In the genomic region with DNA sequence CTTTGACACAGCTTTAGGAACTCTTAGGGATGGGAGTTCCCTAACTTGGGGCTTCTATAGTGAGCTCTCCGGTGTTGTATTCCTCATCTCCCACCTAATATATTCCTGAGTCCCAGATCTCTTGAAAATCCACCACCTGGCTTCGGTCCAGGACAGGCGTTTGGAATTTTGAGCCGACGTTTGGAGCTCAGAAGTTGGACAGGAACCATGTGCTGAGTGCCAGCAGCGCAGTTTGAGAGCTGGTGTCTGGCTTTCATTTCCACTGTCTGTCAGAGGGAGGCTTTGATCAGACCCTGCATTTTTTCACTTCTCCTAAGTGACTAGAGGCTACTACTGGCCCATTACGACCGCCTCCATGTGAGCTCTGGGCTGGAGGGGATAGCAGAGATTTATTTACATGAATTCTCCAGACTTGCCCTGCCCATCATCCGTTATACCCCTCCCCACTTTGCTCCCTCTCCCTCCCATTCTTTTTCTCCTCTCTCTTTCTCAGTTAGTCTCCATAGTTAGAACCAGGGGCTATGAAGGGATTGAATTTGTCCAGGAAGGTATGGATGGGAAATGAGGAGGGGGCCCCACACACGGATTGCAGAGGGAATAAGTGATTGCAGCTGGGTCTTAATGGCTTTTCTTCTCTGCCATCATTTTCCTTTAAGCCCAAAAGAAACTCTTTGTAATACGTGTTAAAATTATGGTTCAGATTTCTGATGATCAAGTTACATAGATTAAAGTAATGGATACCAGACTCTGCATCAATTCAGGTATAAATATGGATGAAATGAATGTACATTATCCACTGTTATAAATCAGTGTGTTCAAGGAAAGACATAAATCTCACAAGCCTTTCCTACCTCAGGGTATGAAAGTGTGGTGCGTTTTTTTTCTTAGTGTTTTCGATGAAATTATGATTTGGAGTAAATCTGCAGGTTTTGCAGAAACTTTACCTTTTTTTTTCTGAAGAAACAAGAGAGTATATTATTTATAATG, we compare ENCODE assay signal across 8 mouse cellular contexts.
DNase-seq lines count a peak whose midpoint lies in the region; ATAC-seq and TF ChIP-seq lines count a peak whose summit lies in the region.

No protein-coding gene starts in this region.

- no peak for TF ChIP-seq CTCF in embryonic fibroblast, embryonic 13.5 days (IDR thresholded peaks at IDR 0.05; ENCODE audit: borderline replicate concordance, insufficient read depth, low read length)
- TF ChIP-seq CTCF in liver, postnatal 0 days (IDR thresholded peaks at IDR 0.05; ENCODE audit: low read depth): no peak

- H3K4me1 ChIP-seq in liver, embryonic 12.5 days: no peaks in the 10 kb centered on the region
- peaks cover 9% of the 10 kb centered on the region; the same call in 1 of the 2 replicates for H3K4me1 ChIP-seq in embryonic fibroblast, embryonic 13.5 days (ENCODE audit: control insufficient read depth, insufficient read depth, low read length)
- peaks cover 23% of the 10 kb centered on the region for H3K4me1 ChIP-seq in heart, embryonic 13.5 days
- H3K4me1 ChIP-seq in stomach, embryonic 15.5 days: no peaks in the 10 kb centered on the region; the same call in 1 of the 2 replicates
- no peaks in the 10 kb centered on the region for H3K4me1 ChIP-seq in liver, postnatal 0 days (ENCODE audit: insufficient read depth)

- no peak overlapping the region for H3K9ac ChIP-seq in liver, embryonic 12.5 days
- H3K9ac ChIP-seq in heart, embryonic 13.5 days: no peak overlapping the region
- no peak overlapping the region for H3K9ac ChIP-seq in stomach, embryonic 15.5 days
- no peak overlapping the region for H3K9ac ChIP-seq in liver, postnatal 0 days (replicated peaks)

- ATAC-seq in liver, embryonic 12.5 days: no peak
- peak; percentile 51 for ATAC-seq in heart, embryonic 13.5 days (ENCODE audit: extremely low read depth, insufficient number of reproducible peaks, low FRiP score, low TSS enrichment)
- ATAC-seq in stomach, embryonic 15.5 days (ENCODE audit: insufficient read depth, low FRiP score, low read depth): peak; percentile 76; the same call in 1 of the 2 replicates
- ATAC-seq in liver, postnatal 0 days: no peak

- no peak for TF ChIP-seq POLR2A in embryonic fibroblast, embryonic 13.5 days (IDR thresholded peaks at IDR 0.05; ENCODE audit: low read depth, low read length)

- H3K27ac ChIP-seq in liver, embryonic 12.5 days: no peak overlapping the region
- peak overlapping the region; percentile 87 for H3K27ac ChIP-seq in embryonic fibroblast, embryonic 13.5 days (ENCODE audit: insufficient read depth, low read length)
- H3K27ac ChIP-seq in heart, embryonic 13.5 days (replicated peaks): peak overlapping the region; percentile 82
- no peak overlapping the region for H3K27ac ChIP-seq in stomach, embryonic 15.5 days
- H3K27ac ChIP-seq in liver, postnatal 0 days (ENCODE audit: low read depth): no peak overlapping the region

- DNase-seq in liver: peak; percentile 52
- peak; percentile 63 for DNase-seq in layer of hippocampus, adult 9-11 months
- peak; percentile 9 for DNase-seq in lung, postnatal 25 days (ENCODE audit: low spot score)
- DNase-seq in liver, postnatal 0 days: no peak

- no peak for TF ChIP-seq EP300 in liver, postnatal 0 days (IDR thresholded peaks at IDR 0.05; ENCODE audit: low read depth)

- H3K27me3 ChIP-seq in liver, embryonic 12.5 days (replicated peaks): no peaks in the 10 kb centered on the region
- no peaks in the 10 kb centered on the region for H3K27me3 ChIP-seq in heart, embryonic 13.5 days (replicated peaks)
- H3K27me3 ChIP-seq in stomach, embryonic 15.5 days (replicated peaks): no peaks in the 10 kb centered on the region
- no peaks in the 10 kb centered on the region for H3K27me3 ChIP-seq in liver, postnatal 0 days (ENCODE audit: insufficient read depth, low read length)

- no peak overlapping the region for H3K4me2 ChIP-seq in liver, embryonic 12.5 days
- H3K4me2 ChIP-seq in heart, embryonic 13.5 days: peak overlapping the region; percentile 50
- H3K4me2 ChIP-seq in stomach, embryonic 15.5 days: peak overlapping the region; percentile 23; the same call in 1 of the 2 replicates
- H3K4me2 ChIP-seq in liver, postnatal 0 days (ENCODE audit: low read depth, low read length): no peak overlapping the region

- H3K4me3 ChIP-seq in liver, embryonic 12.5 days: no peak overlapping the region
- H3K4me3 ChIP-seq in embryonic fibroblast, embryonic 13.5 days (ENCODE audit: insufficient read depth, low read length): no peak overlapping the region
- H3K4me3 ChIP-seq in heart, embryonic 13.5 days: no peak overlapping the region
- no peak overlapping the region for H3K4me3 ChIP-seq in stomach, embryonic 15.5 days (replicated peaks)
- H3K4me3 ChIP-seq in liver, postnatal 0 days (ENCODE audit: low read depth, low read length): no peak overlapping the region

- H3K9me3 ChIP-seq in liver, embryonic 12.5 days (replicated peaks): no peaks in the 10 kb centered on the region
- no peaks in the 10 kb centered on the region for H3K9me3 ChIP-seq in heart, embryonic 13.5 days
- H3K9me3 ChIP-seq in stomach, embryonic 15.5 days: no peaks in the 10 kb centered on the region
- no peaks in the 10 kb centered on the region for H3K9me3 ChIP-seq in liver, postnatal 0 days (ENCODE audit: low read length)

- H3K36me3 ChIP-seq in liver, embryonic 12.5 days: no peaks in the 10 kb centered on the region
- H3K36me3 ChIP-seq in heart, embryonic 13.5 days: no peaks in the 10 kb centered on the region
- H3K36me3 ChIP-seq in stomach, embryonic 15.5 days: no peaks in the 10 kb centered on the region
- no peaks in the 10 kb centered on the region for H3K36me3 ChIP-seq in liver, postnatal 0 days (replicated peaks; ENCODE audit: insufficient read depth, low read length)

- 65% methylated on average over 13 of the region's 13 CpGs for WGBS in liver, embryonic 12.5 days (ENCODE audit: insufficient replicate concordance)
- WGBS in heart, embryonic 13.5 days: 24% methylated on average over 13 of the region's 13 CpGs
- 34% methylated on average over 13 of the region's 13 CpGs for WGBS in stomach, embryonic 15.5 days
- WGBS in liver, postnatal 0 days (ENCODE audit: insufficient replicate concordance): 71% methylated on average over 13 of the region's 13 CpGs

Comparison
In these comparisons a context has a peak if more than half of its experiments do, and no peak if none do; other contexts are left out.
1. ATAC-seq: peak in heart, embryonic 13.5 days (single experiment) and stomach, embryonic 15.5 days (single experiment); none in liver, embryonic 12.5 days (single experiment) and liver, postnatal 0 days (single experiment).
2. H3K27ac ChIP-seq: peak in embryonic fibroblast, embryonic 13.5 days (single experiment) and heart, embryonic 13.5 days (single experiment); none in liver, embryonic 12.5 days (single experiment), stomach, embryonic 15.5 days (single experiment) and liver, postnatal 0 days (single experiment).
3. H3K4me2 ChIP-seq: peak in heart, embryonic 13.5 days (single experiment) and stomach, embryonic 15.5 days (single experiment); none in liver, embryonic 12.5 days (single experiment) and liver, postnatal 0 days (single experiment).